Mouse (Mus musculus): ENCODE results near the gene Slc30a1. TPM values are rescaled to one million over a fixed set of nuclear protein-coding genes. Genes with fewer than 3 reads are reported as not detected.

Slc30a1 gene
- polyA plus RNA-seq, 1 experiment from 2014 or later, result 1.1 TPM

- no peaks in the 10 kb centered on the region for H3K36me3 ChIP-seq (ENCODE audit: control insufficient read depth, insufficient read depth)
- H3K4me3 ChIP-seq (ENCODE audit: low read depth, low read length), result no peak overlapping the region
- H3K27ac ChIP-seq (ENCODE audit: low read length), result no peak overlapping the region
- H3K4me1 ChIP-seq (ENCODE audit: control insufficient read depth, low read depth, low read length), result peaks cover 15% of the 10 kb centered on the region
- no peak overlapping the region for H3K4me2 ChIP-seq (ENCODE audit: low read depth, low read length)
- no peak overlapping the region for H3K9ac ChIP-seq (ENCODE audit: low read depth, low read length)
- H3K9me3 ChIP-seq (replicated peaks; ENCODE audit: control insufficient read depth, low read length), result no peaks in the 10 kb centered on the region
- 37% methylated on average over 7 of the region's 7 CpGs for WGBS (ENCODE audit: insufficient replicate concordance)
- peak; percentile 51 for ATAC-seq (ENCODE audit: low read depth)
- no peaks in the 10 kb centered on the region; the same call in 1 of the 2 replicates for H3K27me3 ChIP-seq (ENCODE audit: control insufficient read depth, insufficient read depth, low read depth, low read length)
Measured at GRCm38 (mm10) chr1:191875006-191875405, 31.6 kb upstream of the Slc30a1 start.

GRCm38 (mm10) chr1:191875683-191876305 is 30.8 kb upstream of the Slc30a1 start:
- Histone ChIP-seq H3K4me2 (ENCODE audit: low read depth, low read length) (no peak overlapping the region), H3K27me3 (ENCODE audit: control insufficient read depth, insufficient read depth, low read depth, low read length) (no peaks in the 10 kb centered on the region; the same call in 1 of the 2 replicates), H3K36me3 (ENCODE audit: control insufficient read depth, insufficient read depth) (no peaks in the 10 kb centered on the region), H3K9me3 (replicated peaks; ENCODE audit: control insufficient read depth, low read length) (no peaks in the 10 kb centered on the region), H3K9ac (ENCODE audit: low read depth, low read length) (no peak overlapping the region), H3K27ac (ENCODE audit: low read length) (no peak overlapping the region), H3K4me1 (ENCODE audit: control insufficient read depth, low read depth, low read length) (peaks cover 23% of the 10 kb centered on the region), H3K4me3 (ENCODE audit: low read depth, low read length) (no peak overlapping the region)
- peak; percentile 35 for ATAC-seq (ENCODE audit: low read depth)
- WGBS (ENCODE audit: insufficient replicate concordance), result 45% methylated on average over 9 of the region's 9 CpGs

GRCm38 (mm10) chr1:191877681-191878080 is 28.9 kb upstream of the Slc30a1 start:
- H3K4me2 ChIP-seq (ENCODE audit: low read depth, low read length), result no peak overlapping the region
- H3K36me3 ChIP-seq (ENCODE audit: control insufficient read depth, insufficient read depth), result no peaks in the 10 kb centered on the region
- no peak overlapping the region for H3K27ac ChIP-seq (ENCODE audit: low read length)
- H3K4me1 ChIP-seq (ENCODE audit: control insufficient read depth, low read depth, low read length), result peaks cover 41% of the 10 kb centered on the region
- no peak overlapping the region for H3K9ac ChIP-seq (ENCODE audit: low read depth, low read length)
- no peaks in the 10 kb centered on the region; the same call in 1 of the 2 replicates for H3K27me3 ChIP-seq (ENCODE audit: control insufficient read depth, insufficient read depth, low read depth, low read length)
- WGBS (ENCODE audit: insufficient replicate concordance), result 61% methylated on average over 10 of the region's 10 CpGs
- H3K9me3 ChIP-seq (replicated peaks; ENCODE audit: control insufficient read depth, low read length), result no peaks in the 10 kb centered on the region
- ATAC-seq (ENCODE audit: low read depth), result no peak
- H3K4me3 ChIP-seq (ENCODE audit: low read depth, low read length), result no peak overlapping the region

GRCm38 (mm10) chr1:191878518-191878921 is 28.0 kb upstream of the Slc30a1 start:
- no peaks in the 10 kb centered on the region for H3K36me3 ChIP-seq (ENCODE audit: control insufficient read depth, insufficient read depth)
- H3K27ac ChIP-seq (ENCODE audit: low read length), result no peak overlapping the region
- H3K4me1 ChIP-seq (ENCODE audit: control insufficient read depth, low read depth, low read length), result peaks cover 50% of the 10 kb centered on the region
- ATAC-seq (ENCODE audit: low read depth), result no peak
- H3K9me3 ChIP-seq (replicated peaks; ENCODE audit: control insufficient read depth, low read length), result no peaks in the 10 kb centered on the region
- H3K27me3 ChIP-seq (ENCODE audit: control insufficient read depth, insufficient read depth, low read depth, low read length), result no peaks in the 10 kb centered on the region; the same call in 1 of the 2 replicates
- 67% methylated on average over 4 of the region's 4 CpGs for WGBS (ENCODE audit: insufficient replicate concordance)
- no peak overlapping the region for H3K9ac ChIP-seq (ENCODE audit: low read depth, low read length)
- H3K4me3 ChIP-seq (ENCODE audit: low read depth, low read length), result no peak overlapping the region
- H3K4me2 ChIP-seq (ENCODE audit: low read depth, low read length), result no peak overlapping the region

GRCm38 (mm10) chr1:191880247-191880646 is 26.3 kb upstream of the Slc30a1 start:
- peak; percentile 68 for ATAC-seq (ENCODE audit: low read depth)

GRCm38 (mm10) chr1:191880921-191881609 is 25.5 kb upstream of the Slc30a1 start:
- WGBS (ENCODE audit: insufficient replicate concordance), result 19% methylated on average over 8 of the region's 8 CpGs
- ATAC-seq (ENCODE audit: low read depth), result no peak
- Histone ChIP-seq H3K27ac (ENCODE audit: low read length) (no peak overlapping the region), H3K9me3 (replicated peaks; ENCODE audit: control insufficient read depth, low read length) (no peaks in the 10 kb centered on the region), H3K4me1 (ENCODE audit: control insufficient read depth, low read depth, low read length) (peaks cover 48% of the 10 kb centered on the region), H3K4me2 (ENCODE audit: low read depth, low read length) (peak overlapping the region; percentile 35; the same call in 1 of the 2 replicates), H3K27me3 (ENCODE audit: control insufficient read depth, insufficient read depth, low read depth, low read length) (no peaks in the 10 kb centered on the region), H3K36me3 (ENCODE audit: control insufficient read depth, insufficient read depth) (no peaks in the 10 kb centered on the region), H3K4me3 (ENCODE audit: low read depth, low read length) (no peak overlapping the region), H3K9ac (ENCODE audit: low read depth, low read length) (no peak overlapping the region)

More at GRCm38 (mm10) chr1:191880247-191880646, 26.3 kb upstream of the Slc30a1 start:
- Histone ChIP-seq H3K36me3 (ENCODE audit: control insufficient read depth, insufficient read depth) (no peaks in the 10 kb centered on the region), H3K9ac (ENCODE audit: low read depth, low read length) (no peak overlapping the region), H3K9me3 (replicated peaks; ENCODE audit: control insufficient read depth, low read length) (no peaks in the 10 kb centered on the region), H3K4me3 (ENCODE audit: low read depth, low read length) (no peak overlapping the region), H3K4me2 (ENCODE audit: low read depth, low read length) (no peak overlapping the region), H3K4me1 (ENCODE audit: control insufficient read depth, low read depth, low read length) (peaks cover 52% of the 10 kb centered on the region), H3K27me3 (ENCODE audit: control insufficient read depth, insufficient read depth, low read depth, low read length) (no peaks in the 10 kb centered on the region), H3K27ac (ENCODE audit: low read length) (no peak overlapping the region; the same call in 1 of the 2 replicates)
- WGBS (ENCODE audit: insufficient replicate concordance), result 51% methylated on average over 3 of the region's 3 CpGs

- Histone ChIP-seq H3K27ac (ENCODE audit: low read length) (no peak overlapping the region), H3K4me1 (ENCODE audit: control insufficient read depth, low read depth, low read length) (peaks cover 48% of the 10 kb centered on the region), H3K27me3 (ENCODE audit: control insufficient read depth, insufficient read depth, low read depth, low read length) (no peaks in the 10 kb centered on the region), H3K4me2 (ENCODE audit: low read depth, low read length) (peak overlapping the region; percentile 35; the same call in 1 of the 2 replicates), H3K36me3 (ENCODE audit: control insufficient read depth, insufficient read depth) (no peaks in the 10 kb centered on the region), H3K9ac (ENCODE audit: low read depth, low read length) (0 out of 2 replicates have a peak overlapping the region, but pooled peaks have one; percentile 15), H3K9me3 (replicated peaks; ENCODE audit: control insufficient read depth, low read length) (no peaks in the 10 kb centered on the region), H3K4me3 (ENCODE audit: low read depth, low read length) (no peak overlapping the region)
- WGBS (ENCODE audit: insufficient replicate concordance), result 19% methylated on average over 2 of the region's 2 CpGs
- peak; percentile 59 for ATAC-seq (ENCODE audit: low read depth)
Measured at GRCm38 (mm10) chr1:191881663-191882062, 24.9 kb upstream of the Slc30a1 start.

- H3K27ac ChIP-seq (ENCODE audit: low read length), result no peak overlapping the region; the same call in 1 of the 2 replicates
- H3K4me3 ChIP-seq (ENCODE audit: low read depth, low read length), result no peak overlapping the region
- no peaks in the 10 kb centered on the region for H3K27me3 ChIP-seq (ENCODE audit: control insufficient read depth, insufficient read depth, low read depth, low read length)
- peak overlapping the region; percentile 8; the same call in 1 of the 2 replicates for H3K4me2 ChIP-seq (ENCODE audit: low read depth, low read length)
- 55% methylated on average over 10 of the region's 10 CpGs for WGBS (ENCODE audit: insufficient replicate concordance)
- no peaks in the 10 kb centered on the region for H3K9me3 ChIP-seq (replicated peaks; ENCODE audit: control insufficient read depth, low read length)
- H3K36me3 ChIP-seq (ENCODE audit: control insufficient read depth, insufficient read depth), result no peaks in the 10 kb centered on the region
- no peak overlapping the region; the same call in 1 of the 2 replicates for H3K9ac ChIP-seq (ENCODE audit: low read depth, low read length)
- ATAC-seq (ENCODE audit: low read depth), result peak; percentile 39
- peaks cover 48% of the 10 kb centered on the region for H3K4me1 ChIP-seq (ENCODE audit: control insufficient read depth, low read depth, low read length)
Measured at GRCm38 (mm10) chr1:191882474-191883206, 23.9 kb upstream of the Slc30a1 start.
